Mouse (Mus musculus): ENCODE results near the gene Ctns. TPM values are rescaled to one million over a fixed set of nuclear protein-coding genes. Genes with fewer than 3 reads are reported as not detected.

The Ctns gene
- polyA plus RNA-seq (2012; rRNA removed) = 10.7 and 11.9 TPM in 2 replicates

DNA sequence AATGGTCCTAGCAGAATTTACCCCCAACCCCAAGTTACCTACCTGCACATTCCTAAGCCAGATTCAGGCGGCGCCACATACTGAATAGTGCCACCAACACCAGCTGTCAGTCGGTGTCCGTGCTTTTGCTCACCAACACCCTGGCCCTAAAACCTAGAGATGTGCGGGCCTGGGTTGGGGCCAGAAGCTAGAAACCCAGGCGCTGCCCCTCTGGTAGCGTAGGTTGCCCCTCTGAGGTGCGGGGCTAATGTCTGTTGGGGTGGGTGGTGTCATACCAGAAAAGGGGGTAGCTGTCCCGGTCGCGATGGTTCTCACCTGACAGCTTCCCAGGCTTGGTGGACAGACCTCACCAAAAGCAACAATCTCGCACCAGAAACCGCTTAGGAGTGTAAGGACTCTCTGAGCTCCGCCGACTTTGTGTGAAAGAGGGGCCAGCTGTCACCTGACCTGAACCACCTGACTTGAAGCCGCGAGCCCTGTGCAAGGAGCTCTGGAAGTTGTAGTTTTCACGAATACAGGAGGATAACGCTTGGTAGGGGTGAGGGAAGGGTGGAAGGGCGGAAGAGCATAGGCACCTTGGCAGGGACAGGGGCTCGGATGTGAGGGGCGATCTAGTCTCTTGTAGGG, at the start of gene Ctns:
Ctns (minus strand) TSS at position 440 of the 627 bp plus-strand sequence.
- DNase-seq (ENCODE audit: low read depth in 1 of 2, low spot score in 2 of 2) = peak; percentile 73 to 80
- Histone ChIP-seq H3K4me1 (ENCODE audit: control insufficient read depth, insufficient read depth, insufficient read length) (peaks cover 3% of the 10 kb centered on the region; the same call in 1 of the 2 replicates), H3K27ac (ENCODE audit: insufficient read depth, low read length) (peak within 1 kb of the TSS; percentile 74), H3K36me3 (ENCODE audit: control insufficient read depth, insufficient read depth, low read length) (0 out of 2 replicates have a peak, but pooled peaks cover 1% of the 10 kb centered on the region), H3K4me3 (ENCODE audit: extremely low read depth, insufficient read depth, insufficient read length) (peak within 1 kb of the TSS; percentile 75), H3K27me3 (ENCODE audit: control insufficient read depth, insufficient read depth, low read length) (no peaks in the 10 kb centered on the region)
- WGBS = under 1% methylated on average over 22 of the region's 22 CpGs
- no peak for TF ChIP-seq CTCF (IDR thresholded peaks at IDR 0.05; ENCODE audit: extremely low read depth, insufficient read depth, insufficient read length, insufficient replicate concordance)
- peak; percentile 15; the same call in 1 of the 2 replicates for TF ChIP-seq POLR2A (IDR thresholded peaks at IDR 0.05; ENCODE audit: low read depth, low read length)

DNA sequence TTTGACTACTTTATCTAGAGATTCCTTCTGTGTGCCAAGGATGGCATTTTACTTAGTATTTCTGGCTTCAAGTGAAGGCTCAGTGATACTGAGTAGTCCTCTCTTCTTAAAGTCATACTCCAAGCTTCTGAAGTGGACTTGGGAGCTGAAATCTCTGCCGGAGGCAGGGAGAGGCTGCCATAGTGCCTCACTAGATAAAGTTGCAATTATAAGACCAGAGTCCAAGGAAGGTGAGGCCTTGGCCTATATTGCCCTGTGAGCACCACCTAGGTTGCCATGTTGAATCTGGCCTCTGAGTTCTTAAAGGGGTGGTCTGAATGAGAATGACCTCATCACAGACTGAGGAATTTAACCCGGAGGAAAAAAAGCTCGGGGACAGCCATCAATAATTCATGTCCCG, 43.9 kb upstream of the Ctns start:
- no peaks in the 10 kb centered on the region for H3K27me3 ChIP-seq (ENCODE audit: control insufficient read depth, insufficient read depth, low read length)
- H3K27ac ChIP-seq (ENCODE audit: insufficient read depth, low read length) = no peak overlapping the region
- no peaks in the 10 kb centered on the region for H3K36me3 ChIP-seq (ENCODE audit: control insufficient read depth, insufficient read depth, low read length)
- no peak for DNase-seq (ENCODE audit: low read depth in 1 of 2, low spot score in 2 of 2)
- TF ChIP-seq CTCF (IDR thresholded peaks at IDR 0.05; ENCODE audit: extremely low read depth, insufficient read depth, insufficient read length, insufficient replicate concordance) = no peak
- no peak for TF ChIP-seq POLR2A (IDR thresholded peaks at IDR 0.05; ENCODE audit: low read depth, low read length)
- WGBS = 91% methylated on average over 4 of the region's 4 CpGs
- H3K4me1 ChIP-seq (ENCODE audit: control insufficient read depth, insufficient read depth, insufficient read length) = no peaks in the 10 kb centered on the region
- no peak overlapping the region for H3K4me3 ChIP-seq (ENCODE audit: extremely low read depth, insufficient read depth, insufficient read length)

DNA sequence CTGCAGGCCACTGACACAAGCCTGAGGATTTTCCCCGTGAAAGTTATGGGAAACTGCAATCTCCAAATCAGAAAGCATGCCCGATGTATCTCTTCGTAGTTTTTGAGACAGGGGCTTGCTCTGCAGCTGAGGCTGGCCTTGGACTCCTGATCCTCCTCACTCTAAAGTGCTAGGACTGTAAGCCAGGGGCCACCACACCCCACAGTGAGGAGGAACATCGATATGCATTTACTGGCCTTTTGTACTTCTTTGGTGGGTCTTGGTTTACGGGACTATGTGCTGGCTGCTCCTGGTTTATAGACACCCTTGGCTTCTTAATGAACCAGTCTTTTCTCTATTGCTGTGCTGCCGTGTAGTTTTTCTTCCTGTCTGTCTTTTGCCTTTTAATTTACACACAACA, 43.4 kb upstream of the Ctns start:
- no peak for DNase-seq (ENCODE audit: low read depth in 1 of 2, low spot score in 2 of 2)
- no peak overlapping the region for H3K4me3 ChIP-seq (ENCODE audit: extremely low read depth, insufficient read depth, insufficient read length)
- TF ChIP-seq POLR2A (IDR thresholded peaks at IDR 0.05; ENCODE audit: low read depth, low read length) (no peak), CTCF (IDR thresholded peaks at IDR 0.05; ENCODE audit: extremely low read depth, insufficient read depth, insufficient read length, insufficient replicate concordance) (no peak)
- WGBS = 86% methylated on average over 6 of the region's 6 CpGs
- H3K27me3 ChIP-seq (ENCODE audit: control insufficient read depth, insufficient read depth, low read length) = no peaks in the 10 kb centered on the region
- no peaks in the 10 kb centered on the region for H3K36me3 ChIP-seq (ENCODE audit: control insufficient read depth, insufficient read depth, low read length)
- H3K27ac ChIP-seq (ENCODE audit: insufficient read depth, low read length) = no peak overlapping the region
- H3K4me1 ChIP-seq (ENCODE audit: control insufficient read depth, insufficient read depth, insufficient read length) = no peaks in the 10 kb centered on the region

DNA sequence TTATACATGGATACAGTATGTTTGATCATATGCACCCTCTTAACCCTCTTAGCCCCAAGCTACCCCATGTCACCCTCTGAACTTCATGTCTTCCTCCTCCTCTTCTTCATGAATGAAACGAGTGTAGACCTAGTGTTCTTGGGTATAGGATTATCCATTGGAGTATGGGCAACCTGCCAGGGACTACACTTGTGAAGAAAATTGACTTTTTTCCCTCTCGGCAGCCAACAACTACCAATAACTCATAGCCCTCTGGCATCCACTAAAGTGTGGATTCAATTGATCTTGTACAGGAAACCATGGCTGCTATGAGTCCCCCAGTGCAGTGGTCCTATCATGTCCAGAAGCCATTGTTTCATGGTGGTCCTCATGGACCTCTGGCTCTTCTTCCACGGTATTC, 37.9 kb upstream of the Ctns start:
- 76% methylated on average over 3 of the region's 3 CpGs for WGBS
- no peaks in the 10 kb centered on the region for H3K36me3 ChIP-seq (ENCODE audit: control insufficient read depth, insufficient read depth, low read length)
- H3K27me3 ChIP-seq (ENCODE audit: control insufficient read depth, insufficient read depth, low read length) = no peaks in the 10 kb centered on the region
- H3K4me3 ChIP-seq (ENCODE audit: extremely low read depth, insufficient read depth, insufficient read length) = no peak overlapping the region
- no peaks in the 10 kb centered on the region for H3K4me1 ChIP-seq (ENCODE audit: control insufficient read depth, insufficient read depth, insufficient read length)
- no peak overlapping the region for H3K27ac ChIP-seq (ENCODE audit: insufficient read depth, low read length)
- DNase-seq (ENCODE audit: low read depth in 1 of 2, low spot score in 2 of 2) = no peak
- TF ChIP-seq POLR2A (IDR thresholded peaks at IDR 0.05; ENCODE audit: low read depth, low read length) (no peak), CTCF (IDR thresholded peaks at IDR 0.05; ENCODE audit: extremely low read depth, insufficient read depth, insufficient read length, insufficient replicate concordance) (no peak)

DNA sequence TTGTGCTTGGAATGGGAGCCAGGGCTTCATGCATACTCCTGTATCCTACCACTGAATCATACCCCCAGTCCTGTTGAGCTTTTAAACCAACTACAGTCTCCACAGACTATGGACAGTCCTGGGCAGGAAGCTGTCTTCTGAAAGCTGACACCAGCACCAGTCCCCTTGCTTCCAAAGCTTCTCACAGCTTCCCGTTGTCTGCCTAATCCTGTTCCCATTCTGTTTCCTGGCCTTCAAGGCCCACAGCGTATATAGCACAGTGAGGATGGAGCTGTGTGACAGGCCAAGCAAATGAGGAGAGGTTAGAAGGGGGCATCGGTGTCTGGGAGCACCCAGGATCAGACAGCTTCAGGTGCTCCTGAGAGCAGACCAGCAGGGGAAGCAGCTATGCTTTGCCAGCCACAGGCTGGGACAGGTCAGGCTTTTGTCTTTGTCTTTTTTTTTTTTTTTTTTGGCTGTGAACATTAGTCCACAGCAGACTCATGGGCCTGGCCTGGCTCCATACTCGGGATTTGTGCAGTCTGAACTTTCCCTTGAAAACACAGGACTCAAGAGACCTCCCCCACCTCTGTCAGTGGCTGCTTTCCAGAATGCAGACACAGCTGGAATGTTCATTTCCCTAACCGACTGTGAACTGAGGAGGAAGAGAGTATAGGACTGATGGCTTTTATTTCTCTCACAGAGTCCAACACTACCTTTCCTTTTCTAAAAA, 37.3 kb upstream of the Ctns start:
- DNase-seq (ENCODE audit: low read depth in 1 of 2, low spot score in 2 of 2) = no peak
- H3K27ac ChIP-seq (ENCODE audit: insufficient read depth, low read length) = no peak overlapping the region

DNA sequence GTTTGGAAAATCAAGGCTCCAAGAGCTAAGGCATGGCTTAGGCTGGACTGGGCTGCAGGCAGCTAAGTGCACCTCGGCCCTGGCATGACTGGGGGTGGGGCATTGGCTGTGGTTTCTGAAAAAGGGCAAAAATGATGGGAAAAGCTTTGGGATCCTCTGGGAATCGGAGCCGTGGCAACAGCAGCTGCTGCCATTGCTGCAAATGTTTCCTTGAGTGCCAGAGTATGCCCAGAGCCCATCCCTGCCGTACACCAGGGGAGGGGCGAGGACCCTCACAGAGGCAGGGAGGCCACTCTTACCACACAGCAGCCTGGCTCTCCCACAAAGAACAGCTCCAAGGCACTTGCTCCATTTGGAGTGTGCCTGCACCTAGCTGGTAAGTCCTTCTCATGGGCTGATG, 35.1 kb upstream of the Ctns start, which contains the start of gene Trpv1:
Trpv1 (plus strand) TSS at position 301 of the 400 bp plus-strand sequence.
- no peaks in the 10 kb centered on the region for H3K36me3 ChIP-seq (ENCODE audit: control insufficient read depth, insufficient read depth, low read length)
- TF ChIP-seq CTCF (IDR thresholded peaks at IDR 0.05; ENCODE audit: extremely low read depth, insufficient read depth, insufficient read length, insufficient replicate concordance) (no peak), POLR2A (IDR thresholded peaks at IDR 0.05; ENCODE audit: low read depth, low read length) (no peak)
- H3K27me3 ChIP-seq (ENCODE audit: control insufficient read depth, insufficient read depth, low read length) = no peaks in the 10 kb centered on the region
- H3K27ac ChIP-seq (ENCODE audit: insufficient read depth, low read length) = no peak within 1 kb of the TSS
- H3K4me1 ChIP-seq (ENCODE audit: control insufficient read depth, insufficient read depth, insufficient read length) = no peaks in the 10 kb centered on the region
- 81% methylated on average over 5 of the region's 5 CpGs for WGBS
- no peak within 1 kb of the TSS for H3K4me3 ChIP-seq (ENCODE audit: extremely low read depth, insufficient read depth, insufficient read length)
- DNase-seq (ENCODE audit: low read depth in 1 of 2, low spot score in 2 of 2) = no peak

More for the DNA sequence above, 37.3 kb upstream of the Ctns start:
- H3K4me1 ChIP-seq (ENCODE audit: control insufficient read depth, insufficient read depth, insufficient read length) = no peaks in the 10 kb centered on the region
- no peaks in the 10 kb centered on the region for H3K36me3 ChIP-seq (ENCODE audit: control insufficient read depth, insufficient read depth, low read length)
- H3K4me3 ChIP-seq (ENCODE audit: extremely low read depth, insufficient read depth, insufficient read length) = no peak overlapping the region
- H3K27me3 ChIP-seq (ENCODE audit: control insufficient read depth, insufficient read depth, low read length) = no peaks in the 10 kb centered on the region
- TF ChIP-seq POLR2A (IDR thresholded peaks at IDR 0.05; ENCODE audit: low read depth, low read length) = no peak
- no peak for TF ChIP-seq CTCF (IDR thresholded peaks at IDR 0.05; ENCODE audit: extremely low read depth, insufficient read depth, insufficient read length, insufficient replicate concordance)
- 29% methylated on average over 5 of the region's 5 CpGs for WGBS

DNA sequence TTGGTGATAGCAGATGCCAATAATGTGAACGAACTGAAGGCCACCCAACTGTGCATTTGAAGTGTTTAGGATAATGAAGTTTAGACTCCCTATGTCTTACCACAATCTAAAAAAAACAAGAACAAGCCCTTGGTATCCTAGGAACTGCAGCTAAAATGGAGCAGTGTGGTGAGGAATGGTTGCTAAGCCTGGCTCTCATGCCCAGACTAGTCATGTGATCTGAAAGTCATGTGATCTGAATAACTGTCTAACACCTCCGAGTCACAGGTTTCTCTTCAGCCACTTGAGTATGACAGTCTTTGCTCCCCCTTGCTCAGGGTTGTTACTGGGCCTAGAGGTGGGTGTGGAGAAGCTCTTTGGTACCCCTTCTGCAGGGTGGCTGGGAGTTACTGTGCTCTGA, 33.7 kb upstream of the Ctns start:
- no peaks in the 10 kb centered on the region for H3K27me3 ChIP-seq (ENCODE audit: control insufficient read depth, insufficient read depth, low read length)
- TF ChIP-seq CTCF (IDR thresholded peaks at IDR 0.05; ENCODE audit: extremely low read depth, insufficient read depth, insufficient read length, insufficient replicate concordance) (no peak), POLR2A (IDR thresholded peaks at IDR 0.05; ENCODE audit: low read depth, low read length) (no peak)
- H3K4me3 ChIP-seq (ENCODE audit: extremely low read depth, insufficient read depth, insufficient read length) = no peak overlapping the region
- 50% methylated on average over 2 of the region's 2 CpGs for WGBS
- no peaks in the 10 kb centered on the region for H3K4me1 ChIP-seq (ENCODE audit: control insufficient read depth, insufficient read depth, insufficient read length)
- H3K27ac ChIP-seq (ENCODE audit: insufficient read depth, low read length) = no peak overlapping the region
- no peaks in the 10 kb centered on the region for H3K36me3 ChIP-seq (ENCODE audit: control insufficient read depth, insufficient read depth, low read length)
- DNase-seq (ENCODE audit: low read depth in 1 of 2, low spot score in 2 of 2) = no peak

All from spleen, adult 2 months (tissue).